ENCODE assay signal across 15 mouse cellular contexts in genomic region chr11:51633721-51634120, GRCm38 (mm10).
"Had no signal": no experiment of that assay in that cellular context is flagged by ENCODE, and none has a peak within 500 bp of the region (broad histone marks: within the 10 kb centered on the region; RNA-seq: fewer than 3 reads in every experiment).

No protein-coding gene starts in this region.

- H3K27me3 ChIP-seq: limb, embryonic 15.5 days; lung, embryonic 15.5 days; megakaryocyte, embryonic 14.5 days; stomach, embryonic 15.5 days had no signal

- H3K9me3 ChIP-seq: limb, embryonic 15.5 days; lung, embryonic 15.5 days; megakaryocyte, embryonic 14.5 days; midbrain, embryonic 12.5 days; stomach, embryonic 15.5 days had no signal

- H3K4me2 ChIP-seq: limb, embryonic 15.5 days; lung, embryonic 15.5 days; stomach, embryonic 15.5 days had no signal

- DNase-seq: kidney, adult 8-10 months; kidney, postnatal 14 days; layer of hippocampus, adult 9-11 months; layer of hippocampus, postnatal 36 days; lung, postnatal 14 days; right cerebral cortex, postnatal 14 days; thymus, postnatal 4 days had no signal

- H3K4me3 ChIP-seq: limb, embryonic 15.5 days; lung, embryonic 15.5 days; midbrain, embryonic 12.5 days; stomach, embryonic 15.5 days had no signal

- H3K27ac ChIP-seq: limb, embryonic 15.5 days; lung, embryonic 15.5 days; macrophage; midbrain, embryonic 12.5 days; stomach, embryonic 15.5 days had no signal

- H3K36me3 ChIP-seq: lung, embryonic 15.5 days; stomach, embryonic 15.5 days had no signal

- H3K9ac ChIP-seq: limb, embryonic 15.5 days; lung, embryonic 15.5 days; midbrain, embryonic 12.5 days; stomach, embryonic 15.5 days had no signal

- ATAC-seq: intestine, embryonic 16.5 days; midbrain, embryonic 16.5 days had no signal
